Mouse (Mus musculus) midbrain, postnatal 0 days (tissue): ENCODE data around the gene Znfx1. TPM values are rescaled to one million over a fixed set of nuclear protein-coding genes. Genes with fewer than 3 reads are reported as not detected.

Experiments used
- ATAC-seq: fragments of 200-750 bp; cut with Nextera tagmentation; 2 replicates; pipeline ENCODE4 v1.8.0; 2017; ENCODE audit warnings: moderate number of reproducible peaks, mild to moderate bottlenecking, moderate TSS enrichment, moderate library complexity; ENCODE audit not compliant: low FRiP score
- DNase-seq: peaks from one replicate; pipeline ENCODE4 v3.0.0-alpha.2; 2015; ENCODE audit warnings: low spot score
- H3K27ac ChIP-seq: fragments of 300-500 bp; sonication (generic); 2 replicates; pipeline ENCODE4 v1.5.1; 2014; ENCODE audit warnings: low read depth, mild to moderate bottlenecking, low read length, mixed read lengths
- H3K27me3 ChIP-seq: fragments of 300-500 bp; sonication (generic); 2 replicates; pipeline ENCODE4 v1.6.1; 2014; ENCODE audit warnings: low read length, control low read depth, mixed read lengths; ENCODE audit not compliant: insufficient read depth
- H3K36me3 ChIP-seq: fragments of 300-500 bp; sonication (generic); 2 replicates; pipeline ENCODE4 v1.6.1; 2014; ENCODE audit warnings: low read length, control low read depth, mixed read lengths; ENCODE audit not compliant: insufficient read depth
- H3K4me1 ChIP-seq: fragments of 300-500 bp; sonication (generic); 2 replicates; pipeline ENCODE4 v1.6.1; 2014; ENCODE audit warnings: mild to moderate bottlenecking, control low read depth, antibody characterized with exemption, low read length, mixed read lengths; ENCODE audit not compliant: insufficient read depth
- H3K4me2 ChIP-seq: fragments of 300-500 bp; sonication (generic); 2 replicates; pipeline ENCODE4 v1.6.1; 2014; ENCODE audit warnings: low read depth, mild to moderate bottlenecking, low read length, mixed read lengths; ENCODE audit not compliant: poor library complexity, severe bottlenecking
- H3K4me3 ChIP-seq: fragments of 300-500 bp; sonication (generic); 2 replicates; pipeline ENCODE4 v1.5.1; 2014; ENCODE audit warnings: low read depth, mild to moderate bottlenecking, low read length, moderate library complexity
- H3K9ac ChIP-seq: fragments of 300-500 bp; sonication (generic); replicated peaks from 2 replicates; pipeline ENCODE4 v1.6.1; 2014; ENCODE audit warnings: mild to moderate bottlenecking, low read length, moderate library complexity, mixed read lengths; ENCODE audit not compliant: poor library complexity, severe bottlenecking
- H3K9me3 ChIP-seq: fragments of 300-500 bp; sonication (generic); 2 replicates; pipeline ENCODE4 v1.6.1; 2016; ENCODE audit warnings: low read length, control low read depth
- CTCF ChIP-seq: IDR thresholded peaks from 2 replicates; pipeline ENCODE4 v1.5.1; 2016; ENCODE audit warnings: antibody characterized with exemption, mild to moderate bottlenecking
- WGBS: fragments of 180-500 bp; shearing (Covaris S2); extraction: QIAGEN DNeasy Blood & Tissue Kit; methylation state at CpG from one replicate; pipeline ENCODE4 v1.1.7; 2014; 5-methylcytosine and 5-hydroxymethylcytosine counted together
- polyA plus RNA-seq: library from polyadenylated mRNA; unstranded; fragments of >200 nt; fragmentation: Nextera tagmentation; extraction: Ambion mirVana; gene quantifications from 2 replicates; pipeline ENCODE4 v1.2.1, GENCODE M21; 2015
- total RNA-seq: library from RNA; depleted of rRNA; stranded (reverse); fragments of >200 nt; gene quantifications from 2 replicates; pipeline ENCODE4 v1.2.3, GENCODE M21; 2014

The Znfx1 gene
- total and polyA plus RNA-seq, 2 experiments from 2014 or later, result 4.7 to 32.2 TPM

- peak overlapping the region; percentile 35 for H3K4me3 ChIP-seq
- DNase-seq (no peak), ATAC-seq (peak; percentile 25)
- WGBS, result 19% methylated on average over 12 of the region's 12 CpGs
- peaks cover 6% of the 10 kb centered on the region; the same call in 1 of the 2 replicates for H3K4me1 ChIP-seq
- H3K27me3 ChIP-seq, result no peaks in the 10 kb centered on the region
- TF ChIP-seq CTCF, result no peak
- peak overlapping the region; percentile 82 for H3K27ac ChIP-seq
- peak overlapping the region; percentile 61 for H3K4me2 ChIP-seq
- H3K9me3 ChIP-seq, result no peaks in the 10 kb centered on the region
- peak overlapping the region; percentile 60 for H3K9ac ChIP-seq
- H3K36me3 ChIP-seq, result peaks cover 4% of the 10 kb centered on the region; the same call in 1 of the 2 replicates
Measured at GRCm38 (mm10) chr2:167071266-167071640, 8.4 kb upstream of the Znfx1 start.

- ATAC-seq (no peak), DNase-seq (peak; percentile 41)
- 56% methylated on average over 6 of the region's 6 CpGs for WGBS
- Histone ChIP-seq H3K27me3 (no peaks in the 10 kb centered on the region), H3K9me3 (no peaks in the 10 kb centered on the region), H3K9ac (no peak overlapping the region), H3K4me2 (no peak overlapping the region), H3K4me3 (no peak overlapping the region), H3K4me1 (peaks cover 6% of the 10 kb centered on the region; the same call in 1 of the 2 replicates), H3K36me3 (peaks cover 9% of the 10 kb centered on the region; the same call in 1 of the 2 replicates), H3K27ac (no peak overlapping the region)
- no peak for TF ChIP-seq CTCF
Measured at GRCm38 (mm10) chr2:167070341-167070740, 7.5 kb upstream of the Znfx1 start.

GRCm38 (mm10) chr2:167067575-167067974 lies 4.8 kb upstream of the Znfx1 start:
- no peak for TF ChIP-seq CTCF
- Histone ChIP-seq H3K27ac (no peak overlapping the region), H3K9me3 (no peaks in the 10 kb centered on the region), H3K27me3 (no peaks in the 10 kb centered on the region), H3K9ac (no peak overlapping the region), H3K4me3 (no peak overlapping the region), H3K36me3 (peaks cover 9% of the 10 kb centered on the region; the same call in 1 of the 2 replicates), H3K4me1 (peaks cover 11% of the 10 kb centered on the region; the same call in 1 of the 2 replicates), H3K4me2 (no peak overlapping the region)
- ATAC-seq, result no peak
- DNase-seq, result no peak
- 54% methylated on average over 6 of the region's 6 CpGs for WGBS

- DNase-seq (no peak), ATAC-seq (no peak)
- TF ChIP-seq CTCF, result peak; percentile 21; the same call in 1 of the 2 replicates
- WGBS, result 34% methylated on average over 6 of the region's 6 CpGs
- no peak overlapping the region for H3K27ac ChIP-seq
- H3K27me3 ChIP-seq, result no peaks in the 10 kb centered on the region
- H3K4me1 ChIP-seq, result peaks cover 11% of the 10 kb centered on the region; the same call in 1 of the 2 replicates
- H3K9ac ChIP-seq, result no peak overlapping the region
- no peaks in the 10 kb centered on the region for H3K9me3 ChIP-seq
- peaks cover 9% of the 10 kb centered on the region; the same call in 1 of the 2 replicates for H3K36me3 ChIP-seq
- H3K4me2 ChIP-seq, result no peak overlapping the region
- H3K4me3 ChIP-seq, result no peak overlapping the region
Measured at GRCm38 (mm10) chr2:167066528-167067516, 4.0 kb upstream of the Znfx1 start.

GRCm38 (mm10) chr2:167066031-167066430 lies 3.2 kb upstream of the Znfx1 start:
- H3K4me2 ChIP-seq, result no peak overlapping the region
- DNase-seq (no peak), ATAC-seq (no peak)
- H3K4me3 ChIP-seq, result no peak overlapping the region
- peaks cover 14% of the 10 kb centered on the region; the same call in 1 of the 2 replicates for H3K4me1 ChIP-seq
- no peak overlapping the region for H3K9ac ChIP-seq
- H3K27ac ChIP-seq, result no peak overlapping the region
- H3K27me3 ChIP-seq, result no peaks in the 10 kb centered on the region
- H3K36me3 ChIP-seq, result peaks cover 9% of the 10 kb centered on the region; the same call in 1 of the 2 replicates
- TF ChIP-seq CTCF, result no peak
- 56% methylated on average over 1 of the region's 1 CpGs for WGBS
- H3K9me3 ChIP-seq, result no peaks in the 10 kb centered on the region
